Comparison of ENCODE assay signal across 27 mouse cellular contexts in the genomic region with DNA sequence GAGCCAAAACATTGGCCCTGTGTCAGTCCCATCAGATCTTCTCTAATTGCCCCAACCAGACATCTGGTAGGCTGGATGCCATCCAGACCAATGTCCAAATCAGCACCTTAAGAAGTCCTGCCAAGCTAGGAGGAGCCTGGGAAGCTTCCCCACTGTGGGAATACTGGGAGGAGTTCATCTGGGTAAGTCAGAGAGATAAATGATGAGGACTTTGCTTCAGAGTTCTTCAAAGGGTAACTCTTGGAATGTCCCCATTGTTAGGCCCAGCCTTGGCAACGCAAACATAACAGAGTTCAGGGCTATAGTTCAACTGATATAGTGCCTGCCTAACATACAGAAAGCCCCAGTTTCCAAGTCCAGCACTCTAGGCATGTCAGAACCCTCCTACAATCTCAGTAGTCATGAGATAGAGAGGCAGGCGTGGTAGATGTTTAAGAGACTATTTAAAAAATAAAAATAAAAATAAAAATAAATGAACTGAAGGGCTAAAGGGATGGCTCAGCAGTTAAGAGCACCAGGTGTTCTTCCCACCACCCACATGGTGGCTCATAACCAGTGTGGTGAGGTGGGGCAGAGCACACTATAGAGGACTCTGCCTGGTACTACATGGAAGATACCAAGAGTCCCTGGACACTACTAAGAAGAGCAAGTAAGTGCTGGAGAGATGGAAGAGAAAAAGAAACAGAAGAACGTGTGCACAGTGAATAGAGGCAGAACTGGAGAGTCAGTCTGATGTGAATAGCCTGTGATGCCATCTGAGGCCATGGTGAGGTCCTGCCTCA. TPM values are rescaled to one million over a fixed set of nuclear protein-coding genes. Genes with fewer than 3 reads are reported as not detected.
DNase-seq lines count a peak whose midpoint lies in the region; ATAC-seq and TF ChIP-seq lines count a peak whose summit lies in the region.
"Had no signal": no experiment of that assay in that cellular context is flagged by ENCODE, and none has a peak within 500 bp of the region (broad histone marks: within the 10 kb centered on the region; RNA-seq: fewer than 3 reads in every experiment).

No protein-coding gene starts in this region.

- no peak for TF ChIP-seq CTCF in kidney, adult 2 months (conservative IDR thresholded peaks at IDR 0.05; ENCODE audit: insufficient read depth, insufficient read length, low read depth, low read length)
- TF ChIP-seq CTCF in stomach, postnatal 0 days (IDR thresholded peaks at IDR 0.05; ENCODE audit: low read depth) = no peak

- H3K9ac ChIP-seq in intestine, embryonic 15.5 days = no peak overlapping the region
- no peak overlapping the region for H3K9ac ChIP-seq in stomach, postnatal 0 days (ENCODE audit: low read length)
- H3K9ac ChIP-seq: embryonic facial prominence, embryonic 15.5 days; forebrain, embryonic 12.5 days; forebrain, postnatal 0 days; heart, embryonic 13.5 days; liver, embryonic 14.5 days had no signal

- no peak overlapping the region for H3K27ac ChIP-seq in kidney, adult 2 months (ENCODE audit: insufficient read depth, low read depth, low read length)
- no peak overlapping the region for H3K27ac ChIP-seq in intestine, embryonic 15.5 days
- no peak overlapping the region for H3K27ac ChIP-seq in stomach, postnatal 0 days (replicated peaks)
- H3K27ac ChIP-seq: embryonic facial prominence, embryonic 10.5 days; embryonic facial prominence, embryonic 15.5 days; forebrain, embryonic 12.5 days; heart, embryonic 13.5 days; liver, embryonic 14.5 days had no signal

- H3K27me3 ChIP-seq in kidney, adult 2 months (replicated peaks; ENCODE audit: control insufficient read depth, insufficient read depth, low read length) = no peaks in the 10 kb centered on the region
- H3K27me3 ChIP-seq in intestine, embryonic 15.5 days (replicated peaks) = no peaks in the 10 kb centered on the region
- no peaks in the 10 kb centered on the region for H3K27me3 ChIP-seq in stomach, postnatal 0 days (ENCODE audit: control insufficient read depth, insufficient read depth, low read length)
- H3K27me3 ChIP-seq: embryonic facial prominence, embryonic 15.5 days had no signal

- H3K4me1 ChIP-seq in kidney, adult 2 months (ENCODE audit: control insufficient read depth, insufficient read depth, low read length) = no peaks in the 10 kb centered on the region
- H3K4me1 ChIP-seq in intestine, embryonic 15.5 days (replicated peaks) = no peaks in the 10 kb centered on the region
- H3K4me1 ChIP-seq in stomach, postnatal 0 days (replicated peaks; ENCODE audit: control insufficient read depth, insufficient read depth) = no peaks in the 10 kb centered on the region
- H3K4me1 ChIP-seq: embryonic facial prominence, embryonic 10.5 days; embryonic facial prominence, embryonic 15.5 days; forebrain, embryonic 12.5 days; heart, embryonic 13.5 days had no signal

- TF ChIP-seq EP300 in stomach, postnatal 0 days (optimal IDR thresholded peaks at IDR 0.05) = no peak

- no peak overlapping the region for H3K4me2 ChIP-seq in intestine, embryonic 15.5 days (replicated peaks)
- no peak overlapping the region for H3K4me2 ChIP-seq in stomach, postnatal 0 days (replicated peaks; ENCODE audit: low read depth)
- H3K4me2 ChIP-seq: embryonic facial prominence, embryonic 15.5 days; forebrain, embryonic 12.5 days; heart, embryonic 13.5 days; midbrain, embryonic 11.5 days had no signal

- no peak for TF ChIP-seq POLR2A in kidney, adult 2 months (IDR thresholded peaks at IDR 0.05; ENCODE audit: low read depth, low read length)

- H3K9me3 ChIP-seq in intestine, embryonic 15.5 days = no peaks in the 10 kb centered on the region
- H3K9me3 ChIP-seq in stomach, postnatal 0 days (ENCODE audit: control insufficient read depth, low read length) = no peaks in the 10 kb centered on the region
- H3K9me3 ChIP-seq: embryonic facial prominence, embryonic 10.5 days; embryonic facial prominence, embryonic 15.5 days; forebrain, embryonic 12.5 days; heart, embryonic 13.5 days had no signal

- peak; percentile 1 for DNase-seq in kidney, adult 2 months
- DNase-seq in kidney, postnatal 25 days = no peak
- DNase-seq in ovary, adult 18-20 months (ENCODE audit: low spot score) = peak; percentile 5
- no peak for DNase-seq in ovary, postnatal 14 days (ENCODE audit: low spot score)
- DNase-seq in stomach, postnatal 0 days (ENCODE audit: low spot score) = peak; percentile 17
- no peak for DNase-seq in left cerebral cortex, adult 8-10 months (ENCODE audit: low spot score in 2 of 2)
- DNase-seq in adrenal gland, adult (ENCODE audit: inconsistent age in 2 of 2, low spot score in 1 of 2) = no peak
- DNase-seq: adrenal gland, postnatal 14 days; cerebellum, adult 18-20 months; forebrain, postnatal 0 days; heart, postnatal 10 days; kidney, postnatal 4 days; layer of hippocampus, postnatal 36 days; lung, adult 2 months; right cerebral cortex, postnatal 4 days; thymus, adult 18-20 months; thymus, postnatal 25 days had no signal

- peak; percentile 92 for ATAC-seq in intestine, embryonic 15.5 days
- ATAC-seq in stomach, postnatal 0 days (ENCODE audit: low FRiP score, low TSS enrichment) = peak; percentile 74; the same call in 1 of the 2 replicates
- ATAC-seq: activated CD4-positive, CD25-positive, alpha-beta regulatory T cell, adult 4 months; forebrain, postnatal 0 days; hindbrain, embryonic 16.5 days; midbrain, embryonic 16.5 days had no signal

- no peak overlapping the region for H3K4me3 ChIP-seq in kidney, adult 2 months (ENCODE audit: insufficient read depth, low read depth, low read length)
- no peak overlapping the region for H3K4me3 ChIP-seq in intestine, embryonic 15.5 days (replicated peaks)
- H3K4me3 ChIP-seq in stomach, postnatal 0 days (ENCODE audit: low read depth, low read length) = no peak overlapping the region
- H3K4me3 ChIP-seq: embryonic facial prominence, embryonic 10.5 days; embryonic facial prominence, embryonic 15.5 days; forebrain, embryonic 12.5 days; heart, embryonic 13.5 days had no signal

- 72% methylated on average over 3 of the region's 3 CpGs for WGBS in kidney, adult 2 months
- WGBS in intestine, embryonic 15.5 days = 53% methylated on average over 3 of the region's 3 CpGs
- 58% methylated on average over 3 of the region's 3 CpGs for WGBS in stomach, postnatal 0 days

- no peaks in the 10 kb centered on the region for H3K36me3 ChIP-seq in kidney, adult 2 months (ENCODE audit: control insufficient read depth, insufficient read depth, low read length)
- no peaks in the 10 kb centered on the region for H3K36me3 ChIP-seq in intestine, embryonic 15.5 days
- H3K36me3 ChIP-seq in stomach, postnatal 0 days (ENCODE audit: control insufficient read depth, insufficient read depth, low read length) = no peaks in the 10 kb centered on the region
- H3K36me3 ChIP-seq: embryonic facial prominence, embryonic 10.5 days; embryonic facial prominence, embryonic 15.5 days; forebrain, embryonic 12.5 days; heart, embryonic 13.5 days had no signal

RNA-seq across cellular contexts. Expression of a gene that starts 34.1 kb away (rescaled TPM):
- polyA plus RNA-seq in kidney, adult 2 months (2012; rRNA removed) = 1.9 and 3.4 TPM in 2 replicates
- polyA plus RNA-seq in intestine, embryonic 15.5 days (2015; fragmentation: Nextera tagmentation; extraction: Ambion mirVana) = 17.3 and 20.7 TPM in 2 replicates
- 10.7 and 11.2 TPM in 2 replicates for polyA plus RNA-seq in stomach, postnatal 0 days (2015; fragmentation: Nextera tagmentation; extraction: Ambion mirVana)
- 10 to 100 TPM; 24.1 to 28.6 (median 27.8) TPM for total RNA-seq in left cerebral cortex, adult 8-10 months (2022)

Comparison
In these comparisons a context has a peak if more than half of its experiments do, and no peak if none do; other contexts are left out.
1. DNase-seq: peak in kidney, adult 2 months (single experiment), ovary, adult 18-20 months (single experiment) and stomach, postnatal 0 days (single experiment); none in kidney, postnatal 25 days (0 of 2), ovary, postnatal 14 days (single experiment), left cerebral cortex, adult 8-10 months (0 of 2) and adrenal gland, adult (0 of 2).